Comparison of ENCODE assay signal across 12 mouse cellular contexts in the genomic region with DNA sequence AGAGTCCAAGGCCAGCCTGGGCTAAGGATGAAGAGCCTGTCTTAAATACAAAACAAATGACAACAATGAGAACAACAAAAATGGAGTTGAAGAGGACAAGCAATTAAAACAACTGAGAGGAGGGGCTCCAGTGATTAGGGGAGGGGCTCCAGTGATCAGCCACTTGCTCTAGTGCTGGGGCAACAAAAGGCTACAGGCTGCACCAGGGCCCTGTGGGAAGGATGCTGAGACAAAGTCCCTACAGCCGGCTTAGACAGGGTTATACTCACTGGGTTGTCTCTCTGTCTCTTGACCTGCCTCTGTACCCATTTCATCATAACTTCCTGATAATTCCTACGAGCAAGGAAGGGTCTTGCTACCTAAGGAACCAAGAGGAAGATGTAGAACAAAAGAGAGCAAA. TPM values are rescaled to one million over a fixed set of nuclear protein-coding genes. Genes with fewer than 3 reads are reported as not detected.
A peak's percentile ranks its signal among the peaks of the same experiment; 100 is the strongest.
DNase-seq lines count a peak whose midpoint lies in the region; ATAC-seq lines count a peak whose summit lies in the region.
"Had no signal": no experiment of that assay in that cellular context is flagged by ENCODE, and none has a peak within 500 bp of the region (broad histone marks: within the 10 kb centered on the region; RNA-seq: fewer than 3 reads in every experiment).

No protein-coding gene starts in this region.

- H3K4me1 ChIP-seq in heart, embryonic 13.5 days, result peaks cover 32% of the 10 kb centered on the region
- peaks cover 29% of the 10 kb centered on the region for H3K4me1 ChIP-seq in forebrain, embryonic 16.5 days (replicated peaks; ENCODE audit: control insufficient read depth, insufficient read depth, low read length)
- H3K4me1 ChIP-seq in limb, embryonic 13.5 days, result peaks cover 43% of the 10 kb centered on the region
- peaks cover 16% of the 10 kb centered on the region; the same call in 1 of the 2 replicates for H3K4me1 ChIP-seq in liver, embryonic 12.5 days
- H3K4me1 ChIP-seq in intestine, embryonic 15.5 days (replicated peaks), result peaks cover 31% of the 10 kb centered on the region

- H3K27me3 ChIP-seq in heart, embryonic 13.5 days (replicated peaks), result peaks cover 77% of the 10 kb centered on the region
- H3K27me3 ChIP-seq in forebrain, embryonic 16.5 days (replicated peaks; ENCODE audit: control insufficient read depth, insufficient read depth, low read length), result no peaks in the 10 kb centered on the region
- H3K27me3 ChIP-seq in limb, embryonic 13.5 days, result no peaks in the 10 kb centered on the region
- H3K27me3 ChIP-seq in liver, embryonic 12.5 days (replicated peaks), result no peaks in the 10 kb centered on the region
- no peaks in the 10 kb centered on the region for H3K27me3 ChIP-seq in intestine, embryonic 15.5 days (replicated peaks)

- no peak overlapping the region for H3K4me3 ChIP-seq in heart, embryonic 13.5 days
- no peak overlapping the region for H3K4me3 ChIP-seq in forebrain, embryonic 16.5 days (replicated peaks; ENCODE audit: low read length)
- no peak overlapping the region for H3K4me3 ChIP-seq in limb, embryonic 13.5 days
- no peak overlapping the region for H3K4me3 ChIP-seq in liver, embryonic 12.5 days
- H3K4me3 ChIP-seq in intestine, embryonic 15.5 days (replicated peaks), result no peak overlapping the region

- H3K27ac ChIP-seq in heart, embryonic 13.5 days (replicated peaks), result peak overlapping the region; percentile 46
- peak overlapping the region; percentile 62 for H3K27ac ChIP-seq in forebrain, embryonic 16.5 days (ENCODE audit: low read length)
- H3K27ac ChIP-seq in limb, embryonic 13.5 days, result peak overlapping the region; percentile 28; the same call in 1 of the 2 replicates
- H3K27ac ChIP-seq in liver, embryonic 12.5 days, result no peak overlapping the region
- no peak overlapping the region for H3K27ac ChIP-seq in intestine, embryonic 15.5 days

- no peaks in the 10 kb centered on the region; the same call in 1 of the 2 replicates for H3K9me3 ChIP-seq in heart, embryonic 13.5 days
- no peaks in the 10 kb centered on the region for H3K9me3 ChIP-seq in forebrain, embryonic 16.5 days (ENCODE audit: control insufficient read depth, low read length)
- H3K9me3 ChIP-seq in limb, embryonic 13.5 days, result no peaks in the 10 kb centered on the region; the same call in 1 of the 2 replicates
- peaks cover 8% of the 10 kb centered on the region for H3K9me3 ChIP-seq in liver, embryonic 12.5 days (replicated peaks)
- H3K9me3 ChIP-seq in intestine, embryonic 15.5 days, result no peaks in the 10 kb centered on the region

- ATAC-seq in heart, embryonic 13.5 days (ENCODE audit: extremely low read depth, insufficient number of reproducible peaks, low FRiP score, low TSS enrichment), result no peak
- no peak for ATAC-seq in forebrain, embryonic 16.5 days
- no peak for ATAC-seq in limb, embryonic 13.5 days (ENCODE audit: low FRiP score, low read depth)
- no peak for ATAC-seq in liver, embryonic 12.5 days
- no peak for ATAC-seq in intestine, embryonic 15.5 days

- 41% methylated on average over 2 of the region's 2 CpGs for WGBS in heart, embryonic 13.5 days
- 38% methylated on average over 2 of the region's 2 CpGs for WGBS in forebrain, embryonic 16.5 days
- WGBS in limb, embryonic 13.5 days, result 83% methylated on average over 2 of the region's 2 CpGs
- WGBS in liver, embryonic 12.5 days (ENCODE audit: insufficient replicate concordance), result 69% methylated on average over 2 of the region's 2 CpGs
- 60% methylated on average over 2 of the region's 2 CpGs for WGBS in intestine, embryonic 15.5 days

- H3K4me2 ChIP-seq in heart, embryonic 13.5 days, result peak overlapping the region; percentile 1
- H3K4me2 ChIP-seq in forebrain, embryonic 16.5 days (ENCODE audit: low read length), result no peak overlapping the region
- no peak overlapping the region for H3K4me2 ChIP-seq in limb, embryonic 13.5 days (replicated peaks)
- H3K4me2 ChIP-seq in liver, embryonic 12.5 days, result no peak overlapping the region
- H3K4me2 ChIP-seq in intestine, embryonic 15.5 days (replicated peaks), result no peak overlapping the region

- H3K9ac ChIP-seq in heart, embryonic 13.5 days, result peak overlapping the region; percentile 44; the same call in 1 of the 2 replicates
- H3K9ac ChIP-seq in forebrain, embryonic 16.5 days (replicated peaks; ENCODE audit: low read depth, low read length), result no peak overlapping the region
- H3K9ac ChIP-seq in limb, embryonic 13.5 days, result no peak overlapping the region
- no peak overlapping the region for H3K9ac ChIP-seq in liver, embryonic 12.5 days
- no peak overlapping the region for H3K9ac ChIP-seq in intestine, embryonic 15.5 days

- intact Hi-C loops in heart, postnatal 14 days (cut with DNase I), result no loop called here
- intact Hi-C loops in left cerebral cortex, postnatal 10 days (cut with DNase I), result no loop called here

- peaks cover 7% of the 10 kb centered on the region; the same call in 1 of the 2 replicates for H3K36me3 ChIP-seq in heart, embryonic 13.5 days
- no peaks in the 10 kb centered on the region for H3K36me3 ChIP-seq in forebrain, embryonic 16.5 days (ENCODE audit: control insufficient read depth, insufficient read depth)
- H3K36me3 ChIP-seq in limb, embryonic 13.5 days, result peaks cover 15% of the 10 kb centered on the region; the same call in 1 of the 2 replicates
- H3K36me3 ChIP-seq in liver, embryonic 12.5 days, result peaks cover 24% of the 10 kb centered on the region
- no peaks in the 10 kb centered on the region for H3K36me3 ChIP-seq in intestine, embryonic 15.5 days

- DNase-seq in heart, postnatal 14 days, result no peak
- peak; percentile 37 for DNase-seq in ZHBTc4 (ENCODE audit: low read depth, low spot score)
- DNase-seq in left cerebral cortex, postnatal 10 days (ENCODE audit: extremely low spot score in 1 of 2, low spot score in 2 of 2), result no peak
- DNase-seq: cerebellum, adult 2 months; kidney, adult 2 months; lung, postnatal 4 days had no signal

RNA-seq across cellular contexts. Expression of a gene that starts 4.8 kb away (rescaled TPM):
- 0.90 and 1.2 TPM in 2 replicates for polyA plus RNA-seq in heart, embryonic 13.5 days (2015; fragmentation: Nextera tagmentation; extraction: Ambion mirVana)
- 1 to 10 TPM; 2.7 TPM for total RNA-seq in heart, postnatal 14 days (2021)
- polyA plus RNA-seq in forebrain, embryonic 16.5 days (2015; fragmentation: Nextera tagmentation; extraction: Ambion mirVana), result 8.7 and 9.0 TPM in 2 replicates
- polyA plus RNA-seq in limb, embryonic 13.5 days (2015; fragmentation: Nextera tagmentation; extraction: Ambion mirVana), result 3.5 and 4.6 TPM in 2 replicates
- total RNA-seq in left cerebral cortex, postnatal 10 days (2021), result 1 to 10 TPM; 2.9 to 3.3 TPM
- 0.39 and 0.51 TPM in 2 replicates for polyA plus RNA-seq in liver, embryonic 12.5 days (2016; fragmentation: Nextera tagmentation; extraction: Ambion mirVana)
- polyA plus RNA-seq in intestine, embryonic 15.5 days (2015; fragmentation: Nextera tagmentation; extraction: Ambion mirVana), result 2.1 TPM in 2 replicates
- total RNA-seq: liver, adult 2 months had no signal

RNA-seq across cellular contexts. Expression of a gene that starts 13.0 kb away (rescaled TPM):
- 0.24 and 0.34 TPM in 2 replicates for polyA plus RNA-seq in heart, embryonic 13.5 days (2015; fragmentation: Nextera tagmentation; extraction: Ambion mirVana)
- total RNA-seq in heart, postnatal 14 days (2021), result under 1 TPM; 0.74 to 0.80 TPM
- polyA plus RNA-seq in forebrain, embryonic 16.5 days (2015; fragmentation: Nextera tagmentation; extraction: Ambion mirVana), result 0.21 and 0.37 TPM in 2 replicates
- polyA plus RNA-seq in limb, embryonic 13.5 days (2015; fragmentation: Nextera tagmentation; extraction: Ambion mirVana), result 3.5 and 3.9 TPM in 2 replicates
- under 1 TPM; 0.24 to 0.28 TPM for total RNA-seq in left cerebral cortex, postnatal 10 days (2021)
- polyA plus RNA-seq in liver, embryonic 12.5 days (2016; fragmentation: Nextera tagmentation; extraction: Ambion mirVana), result 0.72 and 0.75 TPM in 2 replicates
- 0.81 and 0.85 TPM in 2 replicates for polyA plus RNA-seq in intestine, embryonic 15.5 days (2015; fragmentation: Nextera tagmentation; extraction: Ambion mirVana)

RNA-seq across cellular contexts. Expression of a gene that starts 40.6 kb away (rescaled TPM):
- polyA plus RNA-seq in heart, embryonic 13.5 days (2015; fragmentation: Nextera tagmentation; extraction: Ambion mirVana), result 7.0 and 8.8 TPM in 2 replicates
- 10 to 100 TPM; 41.8 to 46.5 TPM for total RNA-seq in heart, postnatal 14 days (2021)
- polyA plus RNA-seq in forebrain, embryonic 16.5 days (2015; fragmentation: Nextera tagmentation; extraction: Ambion mirVana), result 1.5 and 1.8 TPM in 2 replicates
- 1.4 and 1.9 TPM in 2 replicates for polyA plus RNA-seq in limb, embryonic 13.5 days (2015; fragmentation: Nextera tagmentation; extraction: Ambion mirVana)
- total RNA-seq in left cerebral cortex, postnatal 10 days (2021), result 1 to 10 TPM; 5.7 to 7.5 TPM
- 18.3 and 19.3 TPM in 2 replicates for polyA plus RNA-seq in liver, embryonic 12.5 days (2016; fragmentation: Nextera tagmentation; extraction: Ambion mirVana)
- polyA plus RNA-seq in intestine, embryonic 15.5 days (2015; fragmentation: Nextera tagmentation; extraction: Ambion mirVana), result 2.2 and 2.7 TPM in 2 replicates

RNA-seq across cellular contexts. Expression of a gene that starts 42.2 kb away (rescaled TPM):
- 21.4 and 22.4 TPM in 2 replicates for polyA plus RNA-seq in heart, embryonic 13.5 days (2015; fragmentation: Nextera tagmentation; extraction: Ambion mirVana)
- 1 to 10 TPM; 4.7 to 5.3 TPM for total RNA-seq in heart, postnatal 14 days (2021)
- 21.4 and 22.7 TPM in 2 replicates for polyA plus RNA-seq in forebrain, embryonic 16.5 days (2015; fragmentation: Nextera tagmentation; extraction: Ambion mirVana)
- 32.6 and 33.1 TPM in 2 replicates for polyA plus RNA-seq in limb, embryonic 13.5 days (2015; fragmentation: Nextera tagmentation; extraction: Ambion mirVana)
- total RNA-seq in left cerebral cortex, postnatal 10 days (2021), result 10 to 100 TPM; 20.1 to 20.2 TPM
- polyA plus RNA-seq in liver, embryonic 12.5 days (2016; fragmentation: Nextera tagmentation; extraction: Ambion mirVana), result 30.6 and 33.5 TPM in 2 replicates
- polyA plus RNA-seq in intestine, embryonic 15.5 days (2015; fragmentation: Nextera tagmentation; extraction: Ambion mirVana), result 31.8 and 38.4 TPM in 2 replicates

Comparison
In these comparisons a context has a peak if more than half of its experiments do, and no peak if none do; other contexts are left out.
1. H3K27ac ChIP-seq: peak in heart, embryonic 13.5 days (single experiment), forebrain, embryonic 16.5 days (single experiment) and limb, embryonic 13.5 days (single experiment); none in liver, embryonic 12.5 days (single experiment) and intestine, embryonic 15.5 days (single experiment).